Mouse (Mus musculus): ENCODE results near the gene Slc12a8. TPM values are rescaled to one million over a fixed set of nuclear protein-coding genes. Genes with fewer than 3 reads are reported as not detected.

The Slc12a8 gene
- total and polyA plus RNA-seq, 2 experiments from 2014 or later: 0.42 to 1.0 TPM

DNA sequence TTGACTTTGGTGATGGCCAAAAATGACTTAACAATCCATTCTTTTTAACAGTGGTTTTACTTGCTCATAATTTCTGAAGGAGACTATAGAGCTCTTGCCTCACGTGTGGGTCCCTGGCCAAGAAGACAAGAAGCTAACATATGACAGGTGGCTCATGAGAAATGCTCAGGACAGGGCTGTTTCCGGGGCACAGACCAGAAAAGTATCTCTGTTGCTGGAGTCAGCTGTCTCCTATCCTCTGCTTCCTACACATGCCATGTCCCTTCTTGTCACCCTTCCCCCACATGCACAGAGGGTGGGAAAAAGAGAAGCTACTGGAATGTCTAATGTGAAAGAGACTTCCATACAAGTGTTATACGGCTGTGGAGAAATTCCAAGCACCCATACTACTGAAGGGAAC is 73.3 kb downstream of the Slc12a8 start:
- Histone ChIP-seq H3K4me2 (ENCODE audit: low read depth, low read length) (no peak overlapping the region), H3K9ac (replicated peaks; ENCODE audit: low read depth, low read length) (no peak overlapping the region), H3K36me3 (replicated peaks; ENCODE audit: control insufficient read depth, insufficient read depth, low read length) (no peaks in the 10 kb centered on the region), H3K9me3 (replicated peaks; ENCODE audit: control insufficient read depth, low read length) (no peaks in the 10 kb centered on the region), H3K27me3 (ENCODE audit: control insufficient read depth, insufficient read depth, low read length) (no peaks in the 10 kb centered on the region), H3K4me1 (ENCODE audit: control insufficient read depth, insufficient read depth) (peaks cover 30% of the 10 kb centered on the region), H3K4me3 (ENCODE audit: low read depth, low read length) (no peak overlapping the region), H3K27ac (ENCODE audit: low read depth) (no peak overlapping the region)
- 83% methylated on average over 3 of the region's 3 CpGs for WGBS
- TF ChIP-seq EP300 (IDR thresholded peaks at IDR 0.05; ENCODE audit: low read depth): no peak
- no peak for TF ChIP-seq CTCF (IDR thresholded peaks at IDR 0.05; ENCODE audit: low read depth)
- ATAC-seq (ENCODE audit: insufficient read depth, low read depth) (no peak), DNase-seq (ENCODE audit: low spot score) (no peak)

- no peak overlapping the region for H3K9ac ChIP-seq (replicated peaks; ENCODE audit: low read depth, low read length)
- 64% methylated on average over 10 of the region's 10 CpGs for WGBS
- H3K36me3 ChIP-seq (replicated peaks; ENCODE audit: control insufficient read depth, insufficient read depth, low read length): no peaks in the 10 kb centered on the region
- no peak for ATAC-seq (ENCODE audit: insufficient read depth, low read depth)
- peak overlapping the region; percentile 8; the same call in 1 of the 2 replicates for H3K27ac ChIP-seq (ENCODE audit: low read depth)
- H3K4me3 ChIP-seq (ENCODE audit: low read depth, low read length): no peak overlapping the region
- DNase-seq (ENCODE audit: low spot score): no peak
- peaks cover 33% of the 10 kb centered on the region for H3K4me1 ChIP-seq (ENCODE audit: control insufficient read depth, insufficient read depth)
- no peak for TF ChIP-seq CTCF (IDR thresholded peaks at IDR 0.05; ENCODE audit: low read depth)
- H3K9me3 ChIP-seq (replicated peaks; ENCODE audit: control insufficient read depth, low read length): no peaks in the 10 kb centered on the region
- no peaks in the 10 kb centered on the region for H3K27me3 ChIP-seq (ENCODE audit: control insufficient read depth, insufficient read depth, low read length)
- no peak overlapping the region for H3K4me2 ChIP-seq (ENCODE audit: low read depth, low read length)
These were observed 74.4 kb downstream of the Slc12a8 start for GRCm38 (mm10) chr16:33591390-33592067.

DNA sequence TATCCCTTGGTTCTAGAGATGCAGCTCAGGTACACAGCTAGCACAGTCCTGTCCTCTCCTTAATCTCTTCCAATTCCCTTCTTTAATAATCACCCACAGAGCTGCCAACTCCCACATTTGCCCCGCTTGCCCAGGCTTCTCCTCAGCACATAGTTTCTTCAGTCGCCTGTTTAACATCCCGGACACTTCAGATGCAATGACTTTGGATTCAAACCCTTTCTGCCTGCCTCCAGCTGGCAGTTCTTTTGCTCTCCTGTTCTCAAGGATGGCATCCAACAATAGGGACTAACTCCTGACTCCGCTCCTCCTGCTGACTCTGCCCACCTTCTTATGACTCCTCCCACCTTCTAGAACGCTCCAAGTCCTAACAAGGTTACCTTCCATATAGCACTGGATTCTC is 75.2 kb downstream of the Slc12a8 start:
- no peak for ATAC-seq (ENCODE audit: insufficient read depth, low read depth)
- Histone ChIP-seq H3K4me2 (ENCODE audit: low read depth, low read length) (no peak overlapping the region), H3K27me3 (ENCODE audit: control insufficient read depth, insufficient read depth, low read length) (no peaks in the 10 kb centered on the region), H3K36me3 (replicated peaks; ENCODE audit: control insufficient read depth, insufficient read depth, low read length) (no peaks in the 10 kb centered on the region), H3K4me3 (ENCODE audit: low read depth, low read length) (no peak overlapping the region), H3K9ac (replicated peaks; ENCODE audit: low read depth, low read length) (no peak overlapping the region), H3K9me3 (replicated peaks; ENCODE audit: control insufficient read depth, low read length) (no peaks in the 10 kb centered on the region), H3K4me1 (ENCODE audit: control insufficient read depth, insufficient read depth) (peaks cover 33% of the 10 kb centered on the region), H3K27ac (ENCODE audit: low read depth) (peak overlapping the region; percentile 38)
- DNase-seq (ENCODE audit: low spot score): no peak
- WGBS: 75% methylated on average over 5 of the region's 5 CpGs
- TF ChIP-seq EP300 (IDR thresholded peaks at IDR 0.05; ENCODE audit: low read depth) (no peak), CTCF (IDR thresholded peaks at IDR 0.05; ENCODE audit: low read depth) (no peak)

DNA sequence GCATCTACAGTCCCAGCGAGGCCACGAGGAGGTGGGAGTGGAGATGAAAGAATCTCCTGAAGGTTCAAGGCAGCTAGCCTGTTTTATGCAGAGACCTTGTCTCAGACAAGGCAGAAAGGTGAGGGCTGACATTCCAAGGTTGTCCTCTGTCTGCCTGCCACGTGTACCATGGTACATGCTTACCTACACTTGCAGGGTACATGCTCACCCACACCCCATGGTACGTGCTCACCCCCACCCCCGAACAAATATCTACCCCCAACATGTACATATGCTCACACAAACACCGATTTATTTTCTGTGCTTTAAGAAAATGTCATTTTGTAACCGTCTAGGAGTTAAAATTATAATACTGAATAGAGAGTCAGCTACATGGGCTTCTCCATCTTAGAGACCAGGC is 76.3 kb downstream of the Slc12a8 start:
- Histone ChIP-seq H3K4me2 (ENCODE audit: low read depth, low read length) (no peak overlapping the region), H3K36me3 (replicated peaks; ENCODE audit: control insufficient read depth, insufficient read depth, low read length) (no peaks in the 10 kb centered on the region), H3K27me3 (ENCODE audit: control insufficient read depth, insufficient read depth, low read length) (no peaks in the 10 kb centered on the region), H3K9me3 (replicated peaks; ENCODE audit: control insufficient read depth, low read length) (no peaks in the 10 kb centered on the region), H3K4me3 (ENCODE audit: low read depth, low read length) (no peak overlapping the region), H3K9ac (replicated peaks; ENCODE audit: low read depth, low read length) (no peak overlapping the region), H3K4me1 (ENCODE audit: control insufficient read depth, insufficient read depth) (peaks cover 33% of the 10 kb centered on the region), H3K27ac (ENCODE audit: low read depth) (no peak overlapping the region)
- WGBS: 86% methylated on average over 7 of the region's 7 CpGs
- ATAC-seq (ENCODE audit: insufficient read depth, low read depth) (no peak), DNase-seq (ENCODE audit: low spot score) (no peak)
- no peak for TF ChIP-seq EP300 (IDR thresholded peaks at IDR 0.05; ENCODE audit: low read depth)
- TF ChIP-seq CTCF (IDR thresholded peaks at IDR 0.05; ENCODE audit: low read depth): no peak

DNA sequence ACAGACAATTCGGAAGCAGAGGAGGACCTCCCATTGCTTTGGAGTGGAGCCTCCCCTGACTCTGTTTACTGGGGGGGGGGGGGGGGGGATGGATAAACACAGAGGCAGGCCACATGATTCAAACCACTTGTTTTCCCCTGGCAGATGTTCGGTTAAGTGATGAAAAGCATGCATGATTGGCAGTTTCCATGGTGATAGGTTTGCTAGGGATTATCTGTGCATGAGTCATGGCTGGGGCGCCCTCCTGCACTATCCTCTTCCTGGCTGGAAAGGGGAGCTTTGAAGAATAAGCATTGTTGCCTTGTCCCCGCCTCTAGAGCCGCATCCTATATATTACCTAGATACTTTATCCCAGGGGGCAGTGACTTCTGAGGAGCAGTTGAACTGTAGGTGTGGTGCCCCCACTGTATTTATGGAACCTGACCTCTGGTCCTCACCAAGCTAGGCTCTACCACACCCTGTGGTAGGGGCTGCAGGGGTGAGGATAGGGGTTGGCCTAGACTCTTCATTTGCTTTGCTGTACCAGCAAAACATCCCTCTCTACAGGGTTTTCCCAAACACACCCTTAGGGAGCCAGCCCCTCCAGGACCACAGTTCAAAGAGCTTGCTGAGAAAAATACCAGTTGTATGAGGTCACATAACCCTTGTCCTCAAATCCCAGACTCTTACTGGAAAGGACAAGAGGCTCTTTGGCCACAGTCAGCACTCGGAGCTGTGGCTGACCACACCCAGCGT is 77.1 kb downstream of the Slc12a8 start:
- no peak overlapping the region for H3K9ac ChIP-seq (replicated peaks; ENCODE audit: low read depth, low read length)
- H3K4me1 ChIP-seq (ENCODE audit: control insufficient read depth, insufficient read depth): peaks cover 33% of the 10 kb centered on the region
- 48% methylated on average over 7 of the region's 7 CpGs for WGBS
- peak; percentile 67 for DNase-seq (ENCODE audit: low spot score)
- no peaks in the 10 kb centered on the region for H3K27me3 ChIP-seq (ENCODE audit: control insufficient read depth, insufficient read depth, low read length)
- H3K36me3 ChIP-seq (replicated peaks; ENCODE audit: control insufficient read depth, insufficient read depth, low read length): no peaks in the 10 kb centered on the region
- no peaks in the 10 kb centered on the region for H3K9me3 ChIP-seq (replicated peaks; ENCODE audit: control insufficient read depth, low read length)
- no peak for TF ChIP-seq CTCF (IDR thresholded peaks at IDR 0.05; ENCODE audit: low read depth)
- TF ChIP-seq EP300 (IDR thresholded peaks at IDR 0.05; ENCODE audit: low read depth): 0 out of 2 replicates have a peak, but pooled peaks have one; percentile 47
- no peak overlapping the region for H3K4me2 ChIP-seq (ENCODE audit: low read depth, low read length)
- peak overlapping the region; percentile 56 for H3K27ac ChIP-seq (ENCODE audit: low read depth)
- no peak overlapping the region for H3K4me3 ChIP-seq (ENCODE audit: low read depth, low read length)
- peak; percentile 77 for ATAC-seq (ENCODE audit: insufficient read depth, low read depth)

Data from heart, postnatal 0 days (tissue).